Mouse (Mus musculus) hindbrain, embryonic 14.5 days (tissue): ENCODE data around the gene Dpep2nb. TPM values are rescaled to one million over a fixed set of nuclear protein-coding genes. Genes with fewer than 3 reads are reported as not detected.
A peak's percentile ranks its signal among the peaks of the same experiment; 100 is the strongest.
"Not testable (repeated sequence)": the region's sequence is repeated elsewhere in the genome, so short reads cannot be mapped to it uniquely, and the experiment has no call there.

Source experiments
- ATAC-seq: fragments of 200-750 bp; cut with Nextera tagmentation; 2 replicates; pipeline ENCODE4 v1.8.0; 2017; ENCODE audit warnings: moderate number of reproducible peaks, mild to moderate bottlenecking, moderate TSS enrichment, moderate library complexity; ENCODE audit not compliant: low FRiP score
- DNase-seq: peaks from one replicate; pipeline ENCODE4 v3.0.0-alpha.2; 2015; ENCODE audit warnings: low spot score
- H3K27ac ChIP-seq: fragments of 300-500 bp; sonication (generic); 2 replicates; pipeline ENCODE4 v1.5.1; 2014; ENCODE audit warnings: mild to moderate bottlenecking, moderate library complexity
- H3K27me3 ChIP-seq: fragments of 300-500 bp; sonication (generic); 2 replicates; pipeline ENCODE4 v1.6.1; 2014; ENCODE audit warnings: mild to moderate bottlenecking, low read length, mixed read lengths; ENCODE audit not compliant: control insufficient read depth, insufficient read depth
- H3K36me3 ChIP-seq: fragments of 300-500 bp; sonication (generic); replicated peaks from 2 replicates; pipeline ENCODE4 v1.6.1; 2014; ENCODE audit not compliant: control insufficient read depth, insufficient read depth
- H3K4me1 ChIP-seq: fragments of 300-500 bp; sonication (generic); replicated peaks from 2 replicates; pipeline ENCODE4 v1.6.1; 2014; ENCODE audit warnings: antibody characterized with exemption, low read length, mixed read lengths; ENCODE audit not compliant: control insufficient read depth, insufficient read depth
- H3K4me2 ChIP-seq: fragments of 300-500 bp; sonication (generic); replicated peaks from 2 replicates; pipeline ENCODE4 v1.6.1; 2014; ENCODE audit warnings: mild to moderate bottlenecking, moderate library complexity
- H3K4me3 ChIP-seq: fragments of 300-500 bp; sonication (generic); replicated peaks from 2 replicates; pipeline ENCODE4 v1.5.1; 2014; ENCODE audit warnings: mild to moderate bottlenecking, low read length
- H3K9ac ChIP-seq: fragments of 300-500 bp; sonication (generic); 2 replicates; pipeline ENCODE4 v1.6.1; 2014
- H3K9me3 ChIP-seq: fragments of 300-500 bp; sonication (generic); 2 replicates; pipeline ENCODE4 v1.6.1; 2016; ENCODE audit warnings: low read length; ENCODE audit not compliant: control insufficient read depth
- WGBS: fragments of 180-500 bp; shearing (Covaris S2); extraction: QIAGEN DNeasy Blood & Tissue Kit; methylation state at CpG from one replicate; pipeline ENCODE4 v1.1.7; 2014; 5-methylcytosine and 5-hydroxymethylcytosine counted together
- polyA plus RNA-seq: library from polyadenylated mRNA; unstranded; fragments of >200 nt; fragmentation: Nextera tagmentation; extraction: Ambion mirVana; gene quantifications from 2 replicates; pipeline ENCODE4 v1.2.1, GENCODE M21; 2014

Gene Dpep2nb
- polyA plus RNA-seq, 1 experiment from 2014 or later: not detected

- no peaks in the 10 kb centered on the region for H3K9me3 ChIP-seq
- ATAC-seq (peak; percentile 96), DNase-seq (peak; percentile 96)
- H3K4me1 ChIP-seq: peaks cover 12% of the 10 kb centered on the region
- peak overlapping the region; percentile 71 for H3K27ac ChIP-seq
- H3K9ac ChIP-seq: peak overlapping the region; percentile 86
- H3K27me3 ChIP-seq: no peaks in the 10 kb centered on the region
- peaks cover 10% of the 10 kb centered on the region; the same call in 1 of the 2 replicates for H3K36me3 ChIP-seq
- H3K4me2 ChIP-seq: peak overlapping the region; percentile 90
- 2% methylated on average over 74 of the region's 74 CpGs for WGBS
- H3K4me3 ChIP-seq: peak overlapping the region; percentile 91
Measured at GRCm38 (mm10) chr8:106010748-106011642, 5.2 kb upstream of the Dpep2nb start.

GRCm38 (mm10) chr8:106007891-106008290 is 2.1 kb upstream of the Dpep2nb start:
- not testable (repeated sequence) for ATAC-seq, H3K36me3 ChIP-seq

GRCm38 (mm10) chr8:106007135-106007534 is 1.4 kb upstream of the Dpep2nb start:
- Histone ChIP-seq H3K9me3 (no peaks in the 10 kb centered on the region), H3K4me3 (no peak overlapping the region), H3K9ac (no peak overlapping the region), H3K27me3 (no peaks in the 10 kb centered on the region), H3K36me3 (no peaks in the 10 kb centered on the region), H3K4me1 (peaks cover 12% of the 10 kb centered on the region), H3K27ac (no peak overlapping the region), H3K4me2 (no peak overlapping the region)
- 82% methylated on average over 3 of the region's 3 CpGs for WGBS
- DNase-seq (no peak), ATAC-seq (no peak)

More at GRCm38 (mm10) chr8:106007891-106008290, 2.1 kb upstream of the Dpep2nb start:
- not testable (repeated sequence) for H3K9ac ChIP-seq, H3K27ac ChIP-seq, H3K4me2 ChIP-seq, H3K27me3 ChIP-seq, DNase-seq, H3K9me3 ChIP-seq, H3K4me3 ChIP-seq
- H3K4me1 ChIP-seq: peaks cover 12% of the 10 kb centered on the region
- 60% methylated on average over 3 of the region's 3 CpGs for WGBS

- Histone ChIP-seq H3K9me3 (no peaks in the 10 kb centered on the region), H3K27ac (no peak overlapping the region), H3K9ac (no peak overlapping the region), H3K27me3 (no peaks in the 10 kb centered on the region), H3K4me3 (no peak overlapping the region), H3K36me3 (no peaks in the 10 kb centered on the region), H3K4me1 (peaks cover 8% of the 10 kb centered on the region), H3K4me2 (no peak overlapping the region)
- WGBS: 95% methylated on average over 4 of the region's 4 CpGs
- ATAC-seq: no peak
- no peak for DNase-seq
Measured at GRCm38 (mm10) chr8:106006413-106006812, 638 bp upstream of the Dpep2nb start.

- no peak for DNase-seq
- 85% methylated on average over 8 of the region's 8 CpGs for WGBS
Measured at GRCm38 (mm10) chr8:106004538-106005207, 1.1 kb downstream of the Dpep2nb start.

GRCm38 (mm10) chr8:106001908-106002307 is 3.9 kb downstream of the Dpep2nb start:
- Histone ChIP-seq H3K9ac (no peak overlapping the region), H3K36me3 (no peaks in the 10 kb centered on the region), H3K9me3 (no peaks in the 10 kb centered on the region), H3K4me2 (no peak overlapping the region), H3K27me3 (no peaks in the 10 kb centered on the region), H3K4me3 (no peak overlapping the region), H3K27ac (no peak overlapping the region), H3K4me1 (no peaks in the 10 kb centered on the region)
- DNase-seq: no peak
- 84% methylated on average over 4 of the region's 4 CpGs for WGBS
- no peak for ATAC-seq

More at GRCm38 (mm10) chr8:106004538-106005207, 1.1 kb downstream of the Dpep2nb start:
- Histone ChIP-seq H3K36me3 (no peaks in the 10 kb centered on the region), H3K4me2 (no peak overlapping the region), H3K27ac (no peak overlapping the region), H3K4me1 (no peaks in the 10 kb centered on the region), H3K9me3 (no peaks in the 10 kb centered on the region), H3K4me3 (no peak overlapping the region), H3K27me3 (no peaks in the 10 kb centered on the region), H3K9ac (no peak overlapping the region)
- ATAC-seq: no peak

GRCm38 (mm10) chr8:105998971-105999370 is 6.8 kb downstream of the Dpep2nb start:
- no peaks in the 10 kb centered on the region for H3K27me3 ChIP-seq
- DNase-seq (no peak), ATAC-seq (no peak)
- H3K9ac ChIP-seq: no peak overlapping the region
- WGBS: 87% methylated on average over 2 of the region's 2 CpGs
- no peaks in the 10 kb centered on the region for H3K36me3 ChIP-seq
- no peak overlapping the region for H3K27ac ChIP-seq
- H3K9me3 ChIP-seq: no peaks in the 10 kb centered on the region
- no peaks in the 10 kb centered on the region for H3K4me1 ChIP-seq
- H3K4me3 ChIP-seq: no peak overlapping the region
- H3K4me2 ChIP-seq: no peak overlapping the region

- H3K4me3 ChIP-seq: no peak overlapping the region
Measured at GRCm38 (mm10) chr8:105996359-105996758, 9.4 kb downstream of the Dpep2nb start.

GRCm38 (mm10) chr8:105993226-105993625 is 12.5 kb downstream of the Dpep2nb start:
- Histone ChIP-seq H3K4me1 (no peaks in the 10 kb centered on the region), H3K36me3 (no peaks in the 10 kb centered on the region), H3K4me3 (no peak overlapping the region), H3K9me3 (no peaks in the 10 kb centered on the region), H3K9ac (no peak overlapping the region), H3K4me2 (no peak overlapping the region), H3K27me3 (no peaks in the 10 kb centered on the region), H3K27ac (no peak overlapping the region)
- no peak for DNase-seq
- no peak for ATAC-seq
- WGBS: 59% methylated on average over 4 of the region's 4 CpGs

More at GRCm38 (mm10) chr8:105996359-105996758, 9.4 kb downstream of the Dpep2nb start:
- WGBS: 71% methylated on average over 7 of the region's 7 CpGs
- Histone ChIP-seq H3K9ac (no peak overlapping the region), H3K27ac (no peak overlapping the region), H3K9me3 (no peaks in the 10 kb centered on the region), H3K4me2 (no peak overlapping the region), H3K36me3 (no peaks in the 10 kb centered on the region), H3K27me3 (no peaks in the 10 kb centered on the region), H3K4me1 (no peaks in the 10 kb centered on the region)
- DNase-seq (no peak), ATAC-seq (no peak)
